25 mouse cellular contexts compared by ENCODE assay signal in genomic region chr16:77103637-77104264, GRCm38 (mm10).
"Had no signal": no experiment of that assay in that cellular context is flagged by ENCODE, and none has a peak within 500 bp of the region (broad histone marks: within the 10 kb centered on the region; RNA-seq: fewer than 3 reads in every experiment).

No protein-coding gene starts in this region.

- H3K4me1 ChIP-seq: heart, embryonic 10.5 days; heart, embryonic 12.5 days; kidney, embryonic 15.5 days; limb, embryonic 10.5 days; limb, embryonic 12.5 days had no signal

- ATAC-seq: hindbrain, embryonic 16.5 days; inflammation-experienced regulatory T-cells, adult 6 months had no signal

- H3K4me2 ChIP-seq: heart, embryonic 12.5 days; hindbrain, embryonic 12.5 days; hindbrain, embryonic 14.5 days; kidney, embryonic 15.5 days; limb, embryonic 12.5 days; liver, embryonic 11.5 days had no signal

- H3K9ac ChIP-seq: heart, embryonic 12.5 days; hindbrain, embryonic 12.5 days; hindbrain, embryonic 14.5 days; kidney, embryonic 15.5 days; limb, embryonic 12.5 days; liver, embryonic 14.5 days had no signal

- H3K27ac ChIP-seq: heart, adult 2 months; heart, embryonic 10.5 days; hindbrain, embryonic 10.5 days; hindbrain, embryonic 12.5 days; hindbrain, embryonic 14.5 days; kidney, embryonic 15.5 days; kidney, postnatal 0 days; layer of hippocampus, adult 2 months; left cerebral cortex, adult 2 months; limb, embryonic 10.5 days; limb, embryonic 12.5 days; liver, embryonic 14.5 days had no signal

- H3K9me3 ChIP-seq: heart, embryonic 10.5 days; heart, embryonic 12.5 days; hindbrain, embryonic 10.5 days; hindbrain, embryonic 12.5 days; kidney, embryonic 15.5 days; limb, embryonic 10.5 days; limb, embryonic 12.5 days had no signal

- H3K4me3 ChIP-seq: heart, adult 2 months; heart, embryonic 10.5 days; heart, embryonic 12.5 days; hindbrain, embryonic 10.5 days; hindbrain, embryonic 12.5 days; kidney, embryonic 15.5 days; layer of hippocampus, adult 2 months; left cerebral cortex, adult 2 months; limb, embryonic 10.5 days; limb, embryonic 12.5 days had no signal

- DNase-seq: gastrocnemius, postnatal 14 days; heart, adult 2 months; heart, postnatal 10 days; heart, postnatal 4 days; kidney, adult 11 months; kidney, adult 2 months; kidney, adult 9 months; kidney, postnatal 14 days; kidney, postnatal 4 days; liver had no signal

- H3K27me3 ChIP-seq: heart, embryonic 12.5 days; hindbrain, embryonic 12.5 days; kidney, embryonic 15.5 days; limb, embryonic 12.5 days had no signal
